Mouse (Mus musculus) right cerebral cortex, postnatal 36 days (tissue): ENCODE measurements around the gene Gp2.
A peak's percentile ranks its signal among the peaks of the same experiment; 100 is the strongest.

Source experiments
- DNase-seq, 2 experiments: peaks; one replicate each; pipeline ENCODE4 v3.0.0; 2022; ENCODE audit warnings: low spot score in 2 of 2, mixed read lengths in 1 of 2

Gene Gp2

DNA sequence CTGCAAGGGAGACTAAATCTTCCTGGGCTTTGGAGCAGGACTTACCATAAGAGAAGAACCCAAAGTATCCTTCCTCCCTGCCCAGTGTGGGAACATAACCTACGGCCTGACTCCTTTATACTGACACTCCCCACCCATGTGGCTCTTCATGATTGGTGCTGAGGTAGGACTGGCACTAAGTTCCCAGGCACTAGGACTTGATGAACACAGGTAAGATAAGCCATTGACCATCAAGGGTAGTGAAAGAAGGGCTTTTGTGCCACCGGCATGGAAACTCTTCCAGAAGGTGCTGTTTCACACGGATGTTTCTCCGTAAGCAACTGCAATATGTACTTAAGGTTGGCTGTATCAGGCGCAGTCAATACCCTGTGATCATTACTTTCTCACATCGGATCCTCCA lies at the start of gene Gp2:
Gene Gp2, minus strand, starts transcription at position 101 of the 400 bp plus-strand sequence.
- no peak for DNase-seq

DNA sequence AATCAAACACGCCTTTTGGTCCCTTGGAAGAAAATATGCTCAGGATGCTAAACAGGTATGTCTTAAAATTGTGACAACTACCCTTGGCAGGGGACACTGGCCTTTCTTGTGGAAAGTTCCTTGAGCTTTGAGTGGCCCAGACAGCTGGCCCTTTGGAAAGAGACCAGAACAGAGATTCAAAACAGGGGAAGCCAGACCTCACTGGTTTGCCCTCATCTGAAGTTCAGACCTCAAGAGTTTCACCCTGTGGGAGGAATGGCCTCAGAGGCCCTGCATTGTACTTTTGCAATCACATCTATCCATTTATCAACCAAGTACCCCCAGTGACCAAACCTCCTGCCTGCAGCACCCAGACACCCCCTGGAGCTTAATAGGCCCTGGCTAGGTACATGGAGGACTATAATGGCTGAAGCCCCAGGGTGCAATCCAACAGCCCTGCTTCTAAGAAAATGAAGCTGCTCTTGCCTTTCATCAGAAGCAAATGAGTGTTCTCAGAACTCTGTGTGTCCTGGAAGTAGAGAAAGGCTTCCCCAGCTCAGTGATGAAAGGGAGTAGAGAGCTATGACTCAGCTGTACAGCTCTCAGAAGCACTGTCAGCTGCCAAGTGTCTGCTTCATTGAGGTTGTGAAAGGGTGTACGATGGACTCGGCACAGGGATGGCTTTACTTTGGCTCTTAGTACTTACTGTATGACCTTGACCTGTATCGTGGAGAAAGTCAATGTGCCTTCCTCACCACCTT lies 31.1 kb upstream of the Gp2 start:
- no peak for DNase-seq

DNA sequence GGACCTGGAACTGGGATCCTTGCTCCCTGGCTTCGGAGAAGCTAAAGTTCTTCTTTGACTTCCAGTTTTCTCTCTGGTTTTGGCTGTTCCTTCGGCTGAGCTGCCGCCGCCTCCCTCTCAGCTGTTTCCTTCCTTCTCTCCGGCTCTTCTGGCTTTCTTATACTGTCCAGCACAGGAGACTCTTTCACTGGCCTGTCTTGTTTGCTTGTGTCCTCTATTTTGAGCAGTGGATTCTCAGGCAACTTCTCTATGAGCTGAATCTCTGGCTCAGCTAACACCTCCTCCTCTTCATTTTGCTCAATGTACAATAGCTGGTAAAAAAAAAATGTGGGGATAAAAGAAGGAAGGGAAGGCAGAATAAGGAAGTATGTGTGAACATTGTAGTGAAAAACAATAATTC lies 27.6 kb upstream of the Gp2 start:
- peak in 1 of 2 experiments; percentile 4 for DNase-seq

DNA sequence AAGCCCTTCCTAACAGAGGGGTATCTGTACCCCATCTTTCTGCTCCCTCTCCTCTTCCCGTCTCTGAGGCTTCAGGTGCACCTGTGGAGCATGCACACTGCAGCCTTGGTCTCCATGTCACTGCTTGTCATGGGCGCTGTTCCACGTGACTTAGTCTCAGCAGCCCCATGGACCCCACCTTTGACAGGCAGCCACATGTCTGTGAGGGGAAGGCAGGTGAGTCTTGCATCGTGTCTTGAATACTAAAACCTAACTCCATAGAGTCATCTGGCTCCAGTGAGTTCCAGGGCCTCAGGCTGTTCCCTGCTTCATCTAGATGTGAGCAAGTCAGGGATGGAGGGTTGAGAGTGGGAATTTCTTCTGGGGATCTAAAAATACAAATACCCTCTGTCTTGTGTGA lies 25.1 kb upstream of the Gp2 start:
- no peak for DNase-seq

DNA sequence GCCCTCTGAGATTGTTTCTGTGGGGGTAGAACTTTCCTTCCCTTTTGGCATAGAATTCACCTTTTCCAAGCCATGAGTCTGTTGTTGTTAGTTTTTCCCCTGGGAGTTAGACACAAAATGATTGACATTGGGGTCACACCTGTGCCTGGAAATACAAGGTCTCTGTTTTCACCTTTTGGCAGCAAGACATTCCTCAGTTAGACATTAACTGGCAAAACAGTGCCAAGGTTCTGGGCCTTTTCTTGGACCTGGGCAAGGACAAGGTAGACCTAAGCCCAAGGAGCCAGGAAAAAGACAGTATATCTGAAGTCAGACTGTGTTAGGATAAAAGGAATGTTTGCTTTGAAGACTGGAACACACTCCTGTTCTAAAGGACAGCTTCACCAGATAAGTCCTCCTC lies 20.2 kb upstream of the Gp2 start, which contains the start of gene Umod:
Gene Umod, minus strand, starts transcription at position 27 of the 400 bp plus-strand sequence.
- no peak for DNase-seq

DNA sequence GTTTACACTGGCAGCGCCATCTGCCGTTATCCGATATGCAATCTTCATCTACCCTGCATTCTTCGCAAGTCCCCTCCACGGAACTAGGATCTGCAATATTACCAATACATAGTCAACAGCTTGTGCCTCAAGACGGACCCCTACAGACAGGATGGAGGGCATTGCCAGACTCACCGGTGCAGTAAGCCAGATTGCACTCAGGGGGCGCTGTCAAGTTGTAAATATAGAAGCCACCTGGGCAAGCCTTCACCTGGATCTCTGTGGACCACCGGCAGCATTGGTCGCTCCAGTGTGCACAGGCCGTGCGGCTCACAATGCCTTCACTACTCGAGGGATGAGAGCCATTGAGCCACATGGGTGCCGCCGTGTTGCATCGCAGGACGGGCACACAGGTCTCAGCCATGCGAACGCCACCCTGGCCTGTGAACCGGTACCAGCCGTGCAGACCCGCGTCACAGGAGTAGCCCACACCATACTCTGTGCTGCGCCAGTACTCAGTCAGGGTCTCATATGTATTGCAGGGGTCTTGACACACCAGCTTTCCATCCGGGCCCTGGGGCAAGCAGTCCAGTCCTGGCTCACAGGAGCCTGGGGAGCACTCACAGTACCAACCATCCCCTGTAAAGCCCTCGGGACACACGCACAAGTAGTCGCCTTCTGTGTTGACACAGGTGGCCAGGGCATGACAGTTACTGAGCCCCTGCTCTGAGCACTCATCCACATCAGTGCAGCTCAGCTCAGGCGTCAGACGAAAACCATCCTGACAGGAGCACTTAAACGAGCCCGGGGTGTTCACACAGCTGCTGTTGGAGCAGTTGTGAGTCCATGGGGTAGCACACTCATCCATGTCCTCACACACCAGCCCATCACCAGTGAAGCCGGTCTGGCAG lies 17.7 kb upstream of the Gp2 start:
- DNase-seq = no peak

DNA sequence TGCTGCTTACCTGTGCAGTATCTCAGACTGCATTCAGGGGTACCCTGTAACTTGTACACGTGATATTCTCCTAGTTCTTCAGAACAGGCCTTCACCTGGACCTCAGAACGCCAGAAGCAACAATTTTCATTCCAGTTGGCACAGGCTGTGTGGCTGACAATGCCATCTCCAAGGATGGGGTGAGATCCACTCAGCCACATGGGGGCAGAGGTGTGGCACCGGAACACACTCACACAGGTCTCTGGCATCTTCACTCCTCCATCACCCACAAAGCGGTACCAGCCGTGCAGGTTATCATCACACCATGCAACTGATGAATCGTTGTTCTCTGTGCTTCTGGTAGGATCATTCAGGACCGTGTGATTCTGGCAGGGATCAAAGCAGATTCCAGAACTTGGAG lies 4.9 kb downstream of the Gp2 start:
- DNase-seq = no peak

DNA sequence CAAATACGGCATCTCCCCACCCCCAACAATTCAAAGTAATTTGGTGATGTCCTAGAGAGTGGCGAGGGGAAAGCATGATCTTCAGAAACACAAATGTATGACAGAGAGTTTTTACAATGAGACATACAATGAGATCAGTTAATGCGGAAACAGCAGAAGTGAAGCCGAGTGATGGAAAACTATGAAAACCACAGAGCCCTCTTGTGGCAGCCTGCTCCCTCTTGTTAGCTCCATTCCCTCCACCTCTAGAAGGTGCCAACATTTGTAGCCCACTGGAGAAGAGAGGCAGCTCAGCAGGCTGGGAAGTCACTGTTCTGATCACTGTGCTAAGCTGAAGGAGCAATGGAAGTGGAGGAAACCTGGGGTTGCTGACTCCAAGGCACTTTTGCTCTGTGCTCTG lies 15.2 kb downstream of the Gp2 start:
- no peak for DNase-seq

DNA sequence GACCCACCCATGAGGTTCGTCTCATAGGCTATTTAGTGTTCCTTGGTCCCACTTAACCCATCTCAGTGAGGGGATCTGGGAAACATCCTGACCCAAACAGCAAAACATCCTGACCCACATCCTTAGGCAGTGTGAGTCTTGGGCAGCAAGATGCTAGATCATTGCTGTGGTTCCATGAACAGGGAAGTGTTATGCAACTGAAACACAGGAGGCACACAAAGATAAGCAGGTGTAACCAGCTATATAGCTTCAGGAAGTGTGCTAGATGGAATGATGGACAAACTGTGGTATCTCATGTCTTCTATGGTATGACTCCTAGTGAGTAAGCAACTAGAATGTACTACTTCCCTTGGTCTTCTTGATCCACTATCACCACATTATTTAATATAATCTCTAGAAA lies 17.1 kb downstream of the Gp2 start:
- no peak for DNase-seq

DNA sequence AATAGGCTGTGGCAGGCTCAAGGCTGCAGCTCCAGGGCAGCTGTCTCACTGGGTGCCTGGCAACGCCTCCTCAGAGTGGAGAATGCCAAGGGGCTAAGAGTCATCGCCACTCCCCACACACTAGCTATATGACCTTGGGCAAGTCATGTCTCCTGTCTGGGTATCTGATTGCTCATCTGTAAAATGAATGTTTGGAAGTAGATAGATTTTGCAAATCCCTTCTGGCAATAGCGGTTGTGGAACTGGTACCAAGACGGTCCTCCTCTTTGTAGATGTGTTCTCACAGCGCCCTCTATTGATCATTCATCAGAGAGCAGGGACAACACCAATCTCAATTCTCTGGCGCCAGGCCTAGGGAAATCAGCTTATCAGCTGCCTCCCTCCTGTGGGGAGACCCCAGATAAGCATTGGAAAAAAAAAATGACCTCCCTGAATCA lies 31.9 kb downstream of the Gp2 start:
- peak; percentile 29 to 34 for DNase-seq

DNA sequence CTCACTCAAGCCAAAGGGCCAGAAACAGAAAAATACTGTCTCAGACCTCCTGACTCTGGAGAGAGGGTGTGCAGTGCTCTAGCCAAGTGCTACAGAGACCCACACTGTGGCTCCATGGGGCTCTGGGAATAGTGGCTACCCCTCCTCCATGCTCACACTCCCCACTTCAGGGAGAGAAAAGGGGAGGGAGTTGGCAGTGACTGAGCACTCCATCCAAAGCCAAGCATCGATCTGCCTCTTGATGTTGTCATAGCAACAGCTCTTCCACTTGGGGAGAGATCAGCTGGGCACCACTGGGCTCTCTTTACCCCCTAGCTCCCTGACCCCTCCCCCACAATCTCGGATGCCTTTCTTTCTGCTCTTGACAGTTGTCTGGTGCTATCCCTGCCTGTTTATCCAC lies 38.4 kb downstream of the Gp2 start:
- no peak for DNase-seq

DNA sequence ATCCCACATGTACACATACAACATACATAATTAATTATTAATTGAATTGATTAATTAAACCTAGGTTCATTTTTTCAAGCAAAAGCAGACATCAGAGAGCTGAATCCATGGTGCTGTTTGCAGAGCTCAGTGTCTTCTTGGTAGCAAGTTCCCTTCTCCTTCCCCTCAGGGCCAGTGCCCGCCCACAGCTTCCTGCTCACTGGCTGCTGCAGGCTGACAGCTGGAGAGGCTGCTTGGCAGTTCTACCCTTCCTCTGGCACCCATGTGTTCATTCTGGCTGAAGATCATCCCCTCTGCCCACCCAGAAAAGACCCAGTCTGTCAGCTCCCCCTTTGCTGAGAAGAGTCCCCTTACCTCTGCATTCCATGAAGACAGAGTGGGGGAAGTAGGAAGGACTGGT lies 40.6 kb downstream of the Gp2 start:
- DNase-seq = no peak

DNA sequence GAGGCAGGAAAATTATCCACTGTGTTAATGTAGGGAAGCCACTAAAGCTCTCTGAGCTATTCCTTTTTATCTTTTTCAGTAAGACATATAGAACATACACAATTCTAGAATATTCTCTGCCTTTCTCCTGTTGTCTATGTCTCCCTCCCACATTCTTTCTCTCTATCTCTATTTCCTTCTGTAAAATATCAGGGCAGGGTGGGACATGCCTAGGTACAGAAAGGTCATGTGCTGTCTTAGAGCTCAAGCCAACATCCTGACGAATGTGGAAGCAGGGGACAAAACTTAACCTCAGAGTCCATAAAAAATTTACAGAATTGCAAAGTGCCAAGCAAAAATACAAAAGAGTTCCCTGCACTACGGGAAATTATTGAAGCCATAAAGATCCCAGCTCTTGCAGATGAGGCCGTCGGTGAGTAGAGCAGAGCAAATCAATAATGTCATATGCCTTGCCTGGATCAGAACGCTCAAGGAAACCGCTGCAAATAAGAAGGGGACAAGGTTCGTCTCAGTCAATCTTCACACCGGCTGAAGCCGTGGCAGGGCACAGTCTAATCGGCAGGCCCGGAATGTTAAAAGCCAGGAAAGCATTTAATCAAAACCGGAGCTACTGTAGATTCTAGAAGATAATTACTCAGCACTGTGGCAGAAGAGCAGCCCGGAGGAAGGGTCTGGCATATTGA lies 64.9 kb downstream of the Gp2 start:
- no peak for DNase-seq
